Mouse (Mus musculus) lung, postnatal 10 days (tissue): ENCODE measurements around the gene Slfn4.
"Not testable (repeated sequence)": the region's sequence is repeated elsewhere in the genome, so short reads cannot be mapped to it uniquely, and the experiment has no call there.

Experiments used
- DNase-seq: peaks from one replicate; pipeline ENCODE4 v3.0.0; 2021

The Slfn4 gene

DNA sequence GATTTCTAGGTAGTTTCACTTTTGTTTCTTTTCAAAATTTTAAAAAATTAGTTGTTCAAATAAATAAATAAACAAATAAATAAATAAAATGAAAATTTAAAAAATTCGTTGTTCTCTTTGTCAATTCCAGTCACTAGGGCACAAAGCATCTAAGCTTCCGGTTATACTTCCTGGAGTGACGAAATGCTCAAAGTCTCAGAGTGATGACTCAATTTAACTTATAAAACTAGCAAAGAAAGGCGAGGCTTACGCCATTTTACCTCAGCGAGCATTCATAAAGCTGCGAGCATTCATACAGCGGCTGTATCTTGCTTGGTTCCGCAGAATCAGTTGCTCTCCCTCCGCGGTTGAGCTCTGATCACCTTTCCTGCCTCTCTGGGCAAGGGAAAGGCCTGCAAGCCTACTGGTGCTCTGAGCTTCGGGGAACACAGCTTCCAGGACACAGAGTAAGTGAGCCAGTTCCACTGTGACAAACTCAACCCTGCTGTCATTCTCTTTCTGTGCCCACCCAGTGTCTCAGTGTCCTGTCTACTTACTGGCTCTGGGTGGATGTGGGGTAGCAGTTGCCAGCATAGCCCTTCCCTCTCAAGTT lies at the start of gene Slfn4:
Gene Slfn4 (plus strand): TSS at position 239 of the 592 bp plus-strand sequence.
- DNase-seq, result no peak

DNA sequence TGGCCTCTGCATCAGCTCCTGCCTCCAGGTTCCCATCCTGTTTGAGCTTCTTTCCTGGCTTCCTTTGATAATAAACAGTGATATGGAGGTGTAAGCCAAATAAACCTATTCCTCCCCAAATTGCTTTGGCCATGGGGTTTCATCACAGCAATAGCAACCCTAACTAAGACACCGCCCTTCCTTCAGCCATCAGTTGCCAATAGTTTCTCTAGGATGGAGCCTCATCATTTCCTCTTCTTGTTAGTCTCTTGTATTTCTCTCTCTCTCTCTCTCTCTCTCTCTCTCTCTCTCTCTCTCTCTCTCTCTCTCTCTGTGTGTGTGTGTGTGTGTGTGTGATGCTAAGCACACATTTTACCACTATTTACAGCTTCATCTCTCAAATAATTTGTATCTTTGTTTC lies 49.4 kb upstream of the Slfn4 start:
- DNase-seq, result not testable (repeated sequence)

DNA sequence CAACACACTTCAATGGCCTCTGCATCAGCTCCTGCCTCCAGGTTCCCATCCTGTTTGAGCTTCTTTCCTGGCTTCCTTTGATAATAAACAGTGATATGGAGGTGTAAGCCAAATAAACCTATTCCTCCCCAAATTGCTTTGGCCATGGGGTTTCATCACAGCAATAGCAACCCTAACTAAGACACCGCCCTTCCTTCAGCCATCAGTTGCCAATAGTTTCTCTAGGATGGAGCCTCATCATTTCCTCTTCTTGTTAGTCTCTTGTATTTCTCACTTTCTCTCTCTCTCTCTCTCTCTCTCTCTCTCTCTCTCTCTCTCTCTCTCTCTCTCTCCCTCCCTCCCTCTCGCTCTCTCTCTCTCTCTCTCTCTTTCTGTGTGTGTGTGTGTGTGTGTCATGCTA lies 37.7 kb upstream of the Slfn4 start:
- DNase-seq, result not testable (repeated sequence)

DNA sequence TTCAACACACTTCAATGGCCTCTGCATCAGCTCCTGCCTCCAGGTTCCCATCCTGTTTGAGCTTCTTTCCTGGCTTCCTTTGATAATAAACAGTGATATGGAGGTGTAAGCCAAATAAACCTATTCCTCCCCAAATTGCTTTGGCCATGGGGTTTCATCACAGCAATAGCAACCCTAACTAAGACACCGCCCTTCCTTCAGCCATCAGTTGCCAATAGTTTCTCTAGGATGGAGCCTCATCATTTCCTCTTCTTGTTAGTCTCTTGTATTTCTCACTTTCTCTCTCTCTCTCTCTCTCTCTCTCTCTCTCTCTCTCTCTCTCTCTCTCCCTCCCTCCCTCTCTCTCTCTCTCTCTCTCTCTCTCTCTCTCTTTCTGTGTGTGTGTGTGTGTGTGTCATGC lies 26.0 kb upstream of the Slfn4 start:
- DNase-seq, result not testable (repeated sequence)

DNA sequence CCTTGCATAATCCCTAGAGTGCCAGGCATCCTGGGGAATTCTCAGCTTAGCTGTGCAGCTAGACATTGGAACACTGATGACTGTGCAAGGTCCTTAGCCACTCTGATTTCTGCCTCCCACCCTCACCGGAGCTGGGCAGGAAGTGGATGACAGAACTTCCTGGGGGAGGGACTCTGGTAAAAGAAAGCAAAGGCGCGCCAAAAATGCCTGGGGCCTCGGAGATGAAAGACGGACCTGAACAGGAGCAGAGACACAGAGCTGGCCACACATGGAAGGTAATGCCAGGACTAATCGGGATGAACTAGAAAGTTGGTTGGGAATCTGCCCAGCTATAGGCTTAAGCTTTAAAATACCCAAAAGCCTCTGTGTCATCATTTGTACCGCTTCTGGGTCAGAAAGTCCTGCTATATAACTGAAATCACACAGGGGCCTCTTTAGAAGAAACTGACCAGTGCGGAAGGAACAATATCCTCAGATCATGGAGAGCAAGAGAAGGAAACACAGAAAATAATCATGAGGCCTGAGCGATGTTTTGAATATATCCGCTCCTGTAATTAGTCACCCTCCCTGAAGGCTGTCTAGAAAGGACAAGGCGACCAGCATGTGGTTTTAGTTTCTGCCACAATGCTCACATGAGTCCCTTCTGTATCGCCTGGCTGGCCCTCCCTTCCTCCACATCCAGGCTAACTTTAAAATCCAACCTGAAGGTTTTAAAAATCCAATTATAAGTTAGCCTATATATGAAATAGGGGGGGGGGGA lies 16.3 kb downstream of the Slfn4 start, which contains the start of gene Slfn3:
Gene Slfn3 (plus strand): TSS at position 197 of the 760 bp plus-strand sequence.
- peak; percentile 54 for DNase-seq

DNA sequence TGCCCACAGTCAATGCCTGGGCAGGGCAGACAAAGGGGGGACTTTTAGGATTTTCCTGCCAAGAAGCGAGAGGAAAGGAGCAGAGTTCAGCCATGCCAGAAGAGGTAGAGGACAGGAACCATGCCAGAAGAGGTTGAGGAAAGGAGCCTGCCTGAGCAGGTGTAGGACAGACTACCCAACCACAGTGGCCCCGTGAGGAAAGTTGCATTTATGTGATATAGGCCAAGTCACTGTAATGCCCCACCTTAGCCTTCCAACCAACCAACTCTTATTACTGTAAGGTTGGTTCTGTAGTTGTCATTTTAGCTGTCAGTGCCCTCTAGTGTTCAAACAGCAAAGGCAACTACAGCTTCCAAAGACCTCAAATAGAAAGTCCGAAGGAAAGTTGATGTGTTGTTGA lies 17.0 kb downstream of the Slfn4 start:
- DNase-seq, result peak; percentile 19

DNA sequence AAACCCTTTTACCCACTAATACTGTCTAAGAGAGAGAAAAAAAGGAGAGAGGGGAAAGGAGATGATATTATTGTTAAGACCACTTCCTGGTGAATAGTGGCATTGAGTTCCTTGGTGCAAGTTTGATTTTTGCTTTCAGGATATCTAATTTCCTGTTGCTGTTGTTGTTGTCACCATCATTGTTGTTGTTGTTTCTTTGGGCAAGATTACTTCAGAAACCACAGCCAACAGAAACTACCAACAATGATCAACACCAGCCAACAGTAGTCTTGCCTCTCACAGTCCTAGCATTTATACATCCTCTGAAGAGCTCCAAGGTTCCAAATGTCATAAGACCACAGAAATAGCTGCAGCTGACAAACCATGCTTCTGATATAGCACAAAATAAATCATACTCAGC lies 30.0 kb downstream of the Slfn4 start:
- no peak for DNase-seq

DNA sequence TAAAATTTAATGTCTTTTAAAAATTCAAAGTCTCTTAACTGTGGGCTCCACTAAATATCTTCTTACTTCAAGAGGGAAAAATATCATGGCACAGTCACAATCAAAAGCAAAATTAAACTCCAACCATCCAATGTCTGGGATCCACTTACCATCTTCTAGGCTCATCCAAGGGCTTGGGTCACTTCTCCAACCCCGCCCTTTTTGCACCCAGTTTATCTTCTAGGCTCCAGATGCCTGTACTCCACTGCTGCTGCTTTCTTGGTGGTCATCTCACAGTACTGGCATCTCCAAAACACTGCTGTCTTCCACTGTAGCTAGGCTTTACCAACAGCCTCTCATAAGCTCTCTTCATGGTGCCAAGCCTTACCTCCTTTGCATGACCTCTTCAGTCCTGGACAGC lies 41.1 kb downstream of the Slfn4 start:
- DNase-seq, result no peak

DNA sequence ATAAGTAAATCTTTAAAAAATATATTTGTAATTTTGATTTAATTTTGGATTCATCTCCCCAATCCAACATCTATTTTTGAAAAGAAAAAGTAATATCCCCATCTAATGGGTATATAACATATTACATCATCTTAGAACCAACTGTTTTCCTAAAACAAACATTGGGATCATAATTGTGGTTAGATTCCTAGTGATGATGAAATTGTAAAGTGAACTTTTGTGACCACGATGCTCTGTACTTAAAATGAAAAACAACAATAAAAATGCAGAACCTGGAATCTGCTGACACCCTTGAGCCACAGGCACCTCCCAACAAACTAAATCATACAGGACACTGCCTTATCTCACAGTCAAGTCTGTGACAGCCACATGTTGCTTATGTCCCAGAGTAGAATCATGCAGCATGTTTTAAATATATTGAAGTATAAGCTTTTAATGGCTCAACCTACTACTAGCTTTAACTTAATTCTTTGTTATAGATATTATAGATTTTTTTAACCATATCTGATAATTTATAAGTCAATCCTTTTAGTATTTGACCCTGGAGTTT lies 46.4 kb downstream of the Slfn4 start:
- no peak for DNase-seq

DNA sequence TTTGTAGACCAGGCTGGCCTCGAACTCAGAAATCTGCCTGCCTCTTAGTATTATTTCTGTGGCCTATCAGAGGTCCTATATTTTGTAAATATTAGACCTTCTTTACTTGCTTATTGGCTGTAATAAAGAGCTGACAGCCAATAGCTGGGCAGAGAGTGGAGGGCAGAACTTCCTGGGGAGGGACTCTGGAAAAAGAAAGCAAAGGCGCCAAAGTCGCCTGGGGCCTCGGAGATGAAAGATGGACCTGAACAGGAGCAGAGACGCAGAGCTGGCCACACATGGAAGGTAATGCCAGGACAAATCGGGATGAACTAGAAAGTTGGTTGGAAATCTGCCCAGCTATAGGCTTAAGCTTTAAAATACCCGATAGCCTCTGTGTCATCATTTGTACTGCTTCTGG lies 48.4 kb downstream of the Slfn4 start:
- peak; percentile 13 for DNase-seq

DNA sequence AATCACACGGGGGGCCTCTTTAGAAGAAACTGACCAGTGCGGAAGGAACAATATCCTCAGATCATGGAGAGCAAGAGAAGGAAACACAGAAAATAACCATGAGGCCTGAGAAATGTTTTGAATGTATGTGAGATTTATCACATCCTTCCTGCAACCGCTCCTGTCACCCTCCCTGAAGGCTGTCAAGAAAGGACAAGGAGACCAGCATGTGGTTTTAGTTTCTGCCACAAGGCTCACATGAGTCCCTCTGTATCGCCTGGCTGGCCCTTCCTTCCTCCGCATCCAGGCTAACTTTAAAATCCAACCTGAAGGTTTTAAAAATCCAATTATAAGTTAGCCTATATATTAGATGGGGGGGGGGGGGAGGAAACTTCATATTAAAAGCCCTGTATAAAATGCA lies 48.8 kb downstream of the Slfn4 start:
- not testable (repeated sequence) for DNase-seq

DNA sequence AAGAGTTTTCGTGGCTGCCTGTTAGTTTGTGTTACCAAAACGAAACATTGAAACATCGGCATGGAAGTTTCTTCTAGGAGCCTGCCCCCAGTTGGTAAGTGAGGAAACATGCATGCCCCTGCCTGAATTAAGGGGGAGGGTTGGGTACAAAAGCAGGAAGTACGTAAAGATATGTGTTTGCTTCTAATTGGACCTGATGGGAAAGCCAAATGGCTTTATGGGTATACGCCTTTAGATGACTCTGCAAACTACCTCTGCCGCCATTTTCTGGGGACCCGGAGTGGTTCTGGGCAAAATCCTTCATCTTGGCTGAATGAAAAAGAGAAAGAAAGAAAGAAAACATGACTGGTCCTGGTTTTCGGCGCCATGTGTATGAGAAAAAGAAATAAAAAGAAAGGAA lies 49.2 kb downstream of the Slfn4 start:
- peak; percentile 9 for DNase-seq

DNA sequence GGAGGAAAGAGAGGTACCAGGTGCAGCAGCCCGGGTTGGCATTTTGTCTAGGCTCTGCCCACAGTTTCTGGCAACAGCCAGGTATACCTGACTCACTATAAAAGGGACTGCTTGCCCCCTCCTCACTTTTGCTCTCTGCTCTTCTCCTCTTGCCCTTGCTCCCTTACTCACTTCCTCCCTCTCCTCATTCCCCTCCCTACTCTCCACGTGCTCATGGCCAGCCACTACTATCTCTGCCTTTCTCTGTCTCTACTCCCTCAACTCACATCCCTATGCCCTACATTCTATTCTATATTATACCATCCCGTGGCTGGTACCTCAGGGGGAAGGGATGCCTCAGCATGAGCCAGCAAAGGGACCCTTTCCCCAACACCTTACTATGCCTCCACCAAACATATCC lies 49.8 kb downstream of the Slfn4 start:
- DNase-seq, result no peak

DNA sequence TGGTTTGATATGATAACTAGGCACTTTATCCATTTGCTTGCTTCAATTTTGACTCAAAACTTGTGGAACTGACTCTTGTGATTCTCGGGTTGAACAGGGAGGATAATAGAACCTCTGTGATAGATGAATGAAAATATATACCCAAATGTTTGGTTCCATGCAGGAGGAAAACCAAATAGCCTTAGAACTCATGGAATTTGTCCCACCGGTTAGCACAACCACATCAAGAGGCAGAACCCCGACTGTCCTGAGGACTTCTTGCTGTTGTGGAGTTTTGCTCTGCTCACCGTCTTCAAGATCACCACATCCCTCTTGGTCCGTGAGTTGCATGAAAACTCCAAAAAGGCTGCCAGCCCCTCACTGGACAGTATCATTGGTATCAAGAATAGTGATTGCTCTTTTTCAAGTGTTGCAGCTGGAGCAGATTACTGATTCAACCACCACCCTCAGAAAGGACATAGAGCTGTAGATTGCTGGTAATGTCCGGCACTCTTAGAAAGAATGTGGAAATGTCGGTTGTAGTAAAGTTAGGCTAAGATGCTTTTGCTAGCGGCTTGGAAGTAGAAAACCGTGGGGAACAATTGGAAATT lies 50.5 kb downstream of the Slfn4 start:
- no peak for DNase-seq

DNA sequence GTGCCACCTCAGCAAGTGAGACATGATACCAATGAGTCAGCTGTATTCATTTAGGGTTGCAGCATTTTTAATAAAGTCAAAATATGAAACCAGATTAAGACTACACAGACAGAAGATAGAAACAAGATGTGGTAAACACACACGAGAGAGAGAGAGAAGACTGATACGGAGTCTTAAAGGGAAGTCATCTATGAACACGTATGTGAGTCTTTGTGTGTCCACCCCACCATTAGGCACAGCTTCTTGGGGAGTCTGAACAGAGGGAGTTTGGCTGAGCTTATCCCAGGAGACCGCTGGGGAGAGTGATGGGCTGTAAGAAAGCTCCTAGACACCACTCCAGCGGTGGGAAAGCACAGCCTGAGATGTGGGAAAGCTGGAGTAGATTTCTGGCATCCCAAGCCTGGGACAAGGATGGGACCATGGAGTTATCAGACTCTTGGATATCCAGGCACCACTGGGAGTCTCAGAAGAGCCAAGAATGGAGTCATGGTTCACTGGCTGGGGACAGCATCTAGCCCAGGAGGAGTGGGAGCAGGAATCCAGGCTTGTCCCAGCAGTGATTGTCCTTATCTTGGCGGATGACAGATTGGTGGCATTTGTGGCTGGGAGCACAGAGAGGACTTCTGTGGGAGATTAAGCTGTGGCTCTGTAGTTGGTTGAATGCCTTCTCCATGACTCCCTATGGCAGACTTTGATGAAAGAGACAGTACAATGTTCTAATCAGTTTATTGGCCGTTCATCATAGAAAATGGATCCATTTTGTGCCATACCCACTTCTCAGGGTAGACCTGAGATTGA lies 53.1 kb downstream of the Slfn4 start:
- DNase-seq, result no peak

DNA sequence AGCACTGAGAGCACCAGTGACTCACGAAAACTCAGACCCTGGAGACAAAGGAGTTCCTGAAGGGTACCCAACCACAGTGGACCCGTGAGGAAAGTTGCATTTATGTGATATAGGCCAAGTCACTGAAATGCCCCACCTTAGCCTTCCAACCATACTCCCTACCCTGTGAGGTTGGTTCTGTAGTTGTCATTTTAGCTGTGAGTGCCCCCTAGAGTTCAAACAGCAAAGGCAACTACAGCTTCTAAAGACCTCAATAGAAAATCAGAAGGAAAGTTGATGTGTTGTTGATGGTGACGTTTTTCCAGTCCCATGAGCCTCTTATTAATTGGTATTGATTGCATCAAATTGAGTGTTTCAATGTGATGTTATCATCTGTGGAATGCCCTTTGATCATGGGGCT lies 56.0 kb downstream of the Slfn4 start:
- DNase-seq, result peak; percentile 9

DNA sequence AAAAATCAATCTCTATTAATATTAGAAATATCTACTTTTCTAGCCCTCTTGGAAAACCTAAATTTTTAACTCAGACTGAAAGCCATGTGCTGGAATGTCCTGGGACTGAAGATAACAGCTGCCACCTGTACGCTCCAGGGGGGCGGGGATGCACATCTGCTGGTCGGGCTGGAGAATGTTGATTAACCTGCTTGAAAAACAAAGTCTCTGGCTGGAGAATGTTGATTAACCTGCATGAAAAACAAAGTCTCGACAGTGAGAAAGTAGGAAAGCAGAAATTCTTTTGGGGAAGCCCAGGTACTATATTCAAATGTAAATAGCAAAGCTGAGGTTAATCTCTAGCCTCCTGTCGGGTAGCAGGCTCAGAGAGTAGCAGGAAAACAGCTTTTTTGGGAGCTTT lies 58.6 kb downstream of the Slfn4 start:
- not testable (repeated sequence) for DNase-seq

DNA sequence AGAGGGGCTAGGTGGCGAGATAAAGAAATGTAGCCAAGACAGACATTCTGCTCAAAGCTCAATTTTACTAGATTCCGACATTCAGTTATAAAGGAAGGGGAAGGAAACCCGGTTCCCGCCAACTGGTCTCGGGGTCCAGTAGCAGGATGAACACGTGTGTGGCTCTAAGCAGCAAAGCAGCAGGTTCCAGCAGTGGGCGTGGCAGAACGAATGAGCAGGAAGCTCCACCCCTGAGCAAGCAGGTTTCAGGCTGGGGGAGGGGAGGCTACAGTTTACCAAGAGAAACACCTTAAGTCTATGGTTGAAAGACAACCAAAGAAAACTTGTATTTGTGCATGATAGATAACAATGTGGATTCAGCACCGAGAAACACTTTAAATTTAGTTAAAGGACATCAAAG lies 62.4 kb downstream of the Slfn4 start:
- not testable (repeated sequence) for DNase-seq

DNA sequence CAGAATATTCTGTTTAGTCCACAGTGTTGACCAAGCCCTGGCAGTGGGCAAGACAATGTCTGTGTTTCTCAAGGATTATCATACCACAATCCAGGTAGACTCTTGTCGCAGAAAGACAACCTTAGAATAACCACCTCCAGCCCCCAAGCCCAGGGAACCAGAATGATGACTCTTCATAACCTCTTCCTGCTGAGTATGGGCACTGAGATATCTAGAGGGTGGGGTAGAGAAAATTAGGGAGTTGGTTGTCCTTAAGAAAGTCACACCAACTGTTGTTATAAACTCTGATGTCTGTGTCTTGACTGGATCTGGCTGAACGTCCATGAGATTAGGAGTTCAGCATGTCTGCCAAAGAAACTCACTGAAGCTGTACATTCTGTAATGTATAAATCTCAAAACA lies 63.4 kb downstream of the Slfn4 start:
- DNase-seq, result no peak

DNA sequence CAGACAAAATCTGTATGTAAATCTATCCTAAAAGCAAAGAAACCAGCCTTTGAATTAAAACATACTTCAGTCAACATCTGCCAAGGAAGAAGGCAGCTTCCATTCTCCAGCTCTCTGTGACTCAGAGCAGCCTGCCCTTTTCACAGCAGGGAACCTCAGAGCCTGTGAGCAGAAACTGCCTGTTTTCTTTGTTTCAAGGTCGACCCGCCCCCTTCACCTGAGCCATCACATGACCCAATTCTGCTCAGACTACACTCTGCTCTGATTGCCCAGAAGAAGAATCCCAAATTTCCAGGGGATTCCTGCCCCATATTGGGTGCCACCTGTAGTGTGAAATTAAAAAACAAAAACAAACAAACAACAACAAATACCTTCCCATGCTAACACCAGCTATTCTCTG lies 64.8 kb downstream of the Slfn4 start:
- DNase-seq, result no peak
